Mouse (Mus musculus) 3T3-L1 (cell line): ENCODE data around the gene Mfsd4b4.
A peak's percentile ranks its signal among the peaks of the same experiment; 100 is the strongest.
"Not testable (repeated sequence)": the region's sequence is repeated elsewhere in the genome, so short reads cannot be mapped to it uniquely, and the experiment has no call there.

Experiments
- DNase-seq: peaks from one replicate; pipeline ENCODE4 v3.0.0-alpha.2; 2015; ENCODE audit warnings: low read depth, low spot score

The Mfsd4b4 gene

DNA sequence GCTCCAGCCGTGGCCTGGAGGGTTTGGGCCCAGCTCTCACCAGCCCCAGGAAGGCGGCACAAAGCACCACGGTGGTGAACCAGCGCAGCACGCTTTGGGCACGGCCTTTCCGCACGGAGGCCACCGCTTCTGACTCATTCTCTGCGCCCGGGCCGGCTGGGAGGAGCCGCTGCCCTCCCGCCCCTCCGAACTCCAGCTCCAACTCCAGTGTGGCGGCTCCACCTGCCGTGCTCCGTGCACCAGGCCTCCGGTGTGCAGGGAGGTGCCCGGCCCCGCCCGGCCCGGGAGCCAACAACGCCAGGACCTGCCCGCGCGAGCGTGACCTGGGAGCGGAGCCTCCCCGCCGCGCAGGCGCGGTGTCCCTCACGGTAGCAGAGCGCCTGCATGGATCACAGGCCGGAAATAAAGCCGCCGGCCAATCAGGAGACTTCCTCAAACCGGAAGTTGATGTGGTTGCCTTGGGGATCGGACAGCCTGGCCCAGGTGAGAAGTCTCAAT is at the start of gene Mfsd4b4:
TSS of gene Mfsd4b4 (minus strand) at position 365 of the 498 bp plus-strand sequence.
- DNase-seq, result peak; percentile 86

DNA sequence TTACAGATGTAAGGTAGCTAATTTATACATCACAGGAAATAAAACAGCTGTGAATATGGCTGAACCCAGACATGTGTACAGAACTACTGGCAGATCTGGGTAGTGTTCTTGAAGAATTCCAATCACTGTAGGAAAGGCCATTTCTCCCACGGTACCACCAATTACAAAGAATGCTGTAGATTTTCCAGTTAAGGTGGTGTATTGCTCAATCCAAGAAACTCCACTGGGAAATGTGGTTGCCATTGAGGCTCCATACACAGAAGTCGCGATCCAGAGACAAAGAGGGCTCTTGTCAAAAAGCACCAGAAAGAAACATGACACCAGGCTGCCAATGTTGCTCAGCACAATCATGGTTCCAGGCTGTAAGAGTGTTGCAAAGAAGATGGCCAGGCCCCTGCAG is 48.2 kb upstream of the Mfsd4b4 start:
- DNase-seq, result peak; percentile 53

DNA sequence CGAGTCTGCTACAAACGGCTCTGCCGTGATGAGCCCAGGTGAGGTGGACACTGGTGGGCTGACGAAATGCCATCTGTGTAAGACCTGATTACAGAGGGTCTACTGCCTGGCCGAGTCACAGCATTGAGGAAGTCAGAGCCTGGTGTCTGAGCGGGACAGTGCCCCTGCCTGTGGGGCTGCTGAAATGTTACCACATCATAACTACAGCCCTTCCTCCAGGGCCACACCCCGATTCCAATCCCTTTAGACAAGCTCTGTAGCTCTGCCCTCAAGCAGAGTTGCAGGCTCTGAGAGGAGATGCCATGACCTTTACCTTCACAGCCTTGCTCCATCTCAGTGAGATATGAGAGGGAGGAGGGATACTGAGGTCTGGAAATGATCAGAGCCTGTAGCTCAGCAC is 37.5 kb upstream of the Mfsd4b4 start:
- DNase-seq, result peak; percentile 47

DNA sequence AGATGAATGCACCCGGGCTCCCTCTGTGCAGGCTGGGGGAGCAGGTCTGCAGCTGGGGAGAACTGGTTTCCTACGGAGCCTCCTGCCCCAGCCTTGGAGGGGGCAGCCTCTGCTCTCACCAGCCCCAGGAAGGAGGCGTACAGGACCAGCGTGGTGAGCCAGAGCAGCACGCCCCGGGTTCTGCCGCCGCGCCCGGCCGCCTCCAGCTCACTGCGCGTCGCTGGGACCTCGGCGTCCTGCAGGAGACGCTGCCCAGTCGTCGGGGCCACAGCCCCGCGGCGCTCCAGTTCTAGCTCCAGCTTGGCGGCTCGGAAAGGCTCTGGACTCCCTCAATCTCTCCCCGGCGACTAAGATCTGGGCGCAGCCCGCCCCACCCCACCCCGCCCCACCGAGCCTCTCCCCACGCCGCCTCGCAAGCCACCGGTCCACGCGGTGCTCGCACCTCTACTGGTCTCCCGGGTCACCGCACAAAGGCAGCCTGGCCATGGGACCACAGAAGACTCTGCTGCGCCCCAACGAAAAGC is 27.6 kb upstream of the Mfsd4b4 start, which contains the start of gene Mfsd4b2:
TSS of gene Mfsd4b2 (minus strand) at position 308 of the 524 bp plus-strand sequence.
- no peak for DNase-seq

DNA sequence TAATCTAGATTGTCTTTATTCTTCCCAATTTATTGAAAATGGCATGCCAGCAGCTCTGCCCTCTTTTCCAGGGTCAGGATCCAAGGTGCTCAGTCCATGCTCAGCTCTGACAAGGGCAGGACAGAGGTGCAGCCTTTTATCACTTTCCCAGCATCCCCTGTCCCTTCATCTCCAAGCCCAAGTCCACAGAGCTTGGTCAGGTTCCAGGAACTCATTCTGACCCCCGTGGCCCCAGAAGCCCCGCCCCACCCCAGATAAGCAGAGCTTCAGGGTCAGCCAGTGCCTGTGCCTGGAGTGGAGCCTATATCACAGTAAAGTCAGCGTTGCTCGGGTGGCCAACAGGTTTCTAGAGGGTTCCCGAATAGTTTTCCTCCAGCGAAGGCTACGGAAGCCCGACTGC is 25.5 kb upstream of the Mfsd4b4 start:
- DNase-seq, result not testable (repeated sequence)

DNA sequence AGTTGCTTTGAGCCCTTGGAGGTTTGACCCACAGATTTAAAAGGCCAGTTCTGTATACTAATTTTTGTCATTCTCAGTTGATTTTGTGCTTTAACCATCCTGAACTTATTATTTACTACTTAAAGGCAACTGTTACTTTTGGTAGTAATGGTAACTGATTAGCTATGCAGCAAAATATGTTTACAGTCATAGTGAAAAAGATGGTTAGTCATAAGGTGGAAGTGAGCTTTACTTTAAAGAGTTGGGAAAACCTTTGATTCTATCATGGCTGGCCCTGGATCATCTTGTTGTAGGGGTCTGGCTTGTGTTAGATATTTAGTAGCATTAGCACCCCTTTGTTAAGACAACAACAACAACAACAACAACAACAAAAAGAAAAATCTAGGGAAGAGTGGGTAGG is 13.6 kb upstream of the Mfsd4b4 start:
- DNase-seq, result no peak

DNA sequence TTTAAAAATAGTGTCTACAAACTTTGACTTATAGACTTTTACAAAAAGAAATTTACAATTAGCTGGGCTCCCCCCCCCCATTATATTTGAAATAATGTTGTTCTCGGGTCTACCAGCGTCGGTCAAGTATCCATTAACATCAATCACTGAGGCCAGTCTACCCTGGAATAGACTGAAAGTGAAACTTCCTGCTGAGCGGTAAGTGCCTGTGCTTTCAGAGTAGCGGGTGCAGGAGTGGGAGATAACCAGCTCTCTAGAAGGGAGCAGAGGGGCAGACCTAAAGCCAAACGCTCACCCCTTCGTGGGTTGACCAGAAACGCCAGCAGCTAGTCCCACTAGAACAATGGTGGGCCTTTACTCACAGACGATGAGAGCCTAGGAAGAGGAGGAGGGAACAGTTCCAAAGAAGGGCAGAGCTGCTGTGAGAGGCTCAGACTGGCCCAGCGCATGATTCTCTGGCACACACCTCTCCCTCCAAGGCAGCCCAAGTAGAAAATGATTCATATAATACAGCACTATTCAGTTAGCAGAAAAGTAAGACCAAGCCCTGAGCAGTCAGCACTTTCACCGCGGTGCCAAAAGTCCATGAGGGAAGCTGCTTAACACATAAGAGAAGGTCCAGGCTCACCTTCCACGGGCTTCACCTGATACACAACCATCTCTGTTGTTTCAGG is 9.9 kb upstream of the Mfsd4b4 start:
- no peak for DNase-seq

DNA sequence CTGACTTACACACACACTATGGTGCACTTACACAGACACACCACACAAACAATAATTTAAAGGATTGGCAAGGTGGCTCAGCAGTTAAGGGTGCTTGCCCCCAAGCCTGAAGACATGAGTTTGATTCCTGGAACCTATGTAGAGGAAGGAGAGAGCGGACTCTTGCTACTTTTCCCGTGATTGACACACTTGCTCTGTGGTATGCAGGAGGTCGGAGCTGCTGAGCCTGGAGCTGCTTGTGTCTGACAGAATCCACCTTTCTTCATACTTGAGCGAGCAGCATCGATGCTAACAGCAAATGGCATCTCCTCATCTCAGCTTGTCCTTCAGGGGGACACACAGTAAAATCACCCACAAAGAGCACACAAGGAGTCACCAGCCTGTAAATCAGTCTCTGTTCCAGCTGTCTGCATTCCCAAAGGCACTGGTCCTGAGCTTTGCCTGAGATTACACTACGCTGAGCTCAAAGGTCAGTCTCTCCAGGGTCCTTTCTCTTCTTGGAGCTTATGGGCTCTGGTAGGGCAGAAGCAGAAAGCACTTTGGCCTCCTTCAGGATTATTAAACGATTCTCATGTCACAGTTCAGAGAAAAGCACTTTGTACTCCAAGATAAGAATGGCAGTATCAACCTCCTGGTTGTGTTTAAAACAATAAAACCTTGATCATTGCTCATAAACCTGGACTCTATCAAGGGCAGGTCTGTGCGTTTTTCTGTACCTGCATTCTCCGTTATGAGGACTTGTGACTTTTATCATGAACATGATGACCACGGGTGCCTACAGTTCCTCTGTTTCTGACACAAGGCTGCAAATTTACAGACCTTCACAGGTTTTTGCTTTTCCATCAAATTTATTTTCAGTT is 8.0 kb upstream of the Mfsd4b4 start:
- DNase-seq, result no peak

DNA sequence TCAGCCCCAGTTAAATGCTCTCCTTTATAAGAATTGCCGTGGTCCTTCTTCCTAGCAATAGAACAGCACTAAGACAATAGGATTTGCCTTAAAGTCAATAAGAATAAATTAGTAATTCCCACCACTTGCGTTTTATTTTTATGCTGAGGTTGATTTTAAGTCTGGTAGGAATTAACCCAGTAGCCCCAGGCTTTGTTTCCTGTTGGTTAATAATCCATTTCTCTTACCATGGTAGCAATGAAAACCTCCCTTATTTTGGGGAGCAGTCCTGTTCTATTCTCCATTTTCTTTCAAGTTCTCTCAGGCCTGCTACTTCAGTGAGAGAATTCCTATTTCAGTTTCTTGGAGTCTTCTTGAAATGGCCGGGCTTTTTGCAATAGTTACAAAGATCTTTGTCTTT is 5.2 kb upstream of the Mfsd4b4 start:
- no peak for DNase-seq

DNA sequence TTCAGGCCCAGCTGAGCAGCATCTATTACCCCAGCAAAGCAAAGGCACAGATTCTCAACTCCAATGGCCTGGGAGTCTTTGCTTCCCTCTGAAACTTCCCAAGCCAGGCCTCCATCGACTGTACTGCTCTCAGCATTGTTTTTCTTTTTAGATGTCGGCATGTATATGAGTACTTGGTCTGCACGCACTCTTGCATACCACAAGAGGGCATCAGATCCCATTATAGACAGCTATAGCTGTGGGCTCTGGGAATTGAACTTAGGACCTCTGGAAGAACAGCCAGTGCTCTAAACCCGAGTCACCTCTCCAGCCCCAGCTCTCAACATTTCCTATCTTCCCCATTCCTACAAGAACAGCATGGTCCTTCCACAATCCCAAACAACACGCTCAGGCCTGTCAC is 2.5 kb downstream of the Mfsd4b4 start:
- DNase-seq, result peak; percentile 9

DNA sequence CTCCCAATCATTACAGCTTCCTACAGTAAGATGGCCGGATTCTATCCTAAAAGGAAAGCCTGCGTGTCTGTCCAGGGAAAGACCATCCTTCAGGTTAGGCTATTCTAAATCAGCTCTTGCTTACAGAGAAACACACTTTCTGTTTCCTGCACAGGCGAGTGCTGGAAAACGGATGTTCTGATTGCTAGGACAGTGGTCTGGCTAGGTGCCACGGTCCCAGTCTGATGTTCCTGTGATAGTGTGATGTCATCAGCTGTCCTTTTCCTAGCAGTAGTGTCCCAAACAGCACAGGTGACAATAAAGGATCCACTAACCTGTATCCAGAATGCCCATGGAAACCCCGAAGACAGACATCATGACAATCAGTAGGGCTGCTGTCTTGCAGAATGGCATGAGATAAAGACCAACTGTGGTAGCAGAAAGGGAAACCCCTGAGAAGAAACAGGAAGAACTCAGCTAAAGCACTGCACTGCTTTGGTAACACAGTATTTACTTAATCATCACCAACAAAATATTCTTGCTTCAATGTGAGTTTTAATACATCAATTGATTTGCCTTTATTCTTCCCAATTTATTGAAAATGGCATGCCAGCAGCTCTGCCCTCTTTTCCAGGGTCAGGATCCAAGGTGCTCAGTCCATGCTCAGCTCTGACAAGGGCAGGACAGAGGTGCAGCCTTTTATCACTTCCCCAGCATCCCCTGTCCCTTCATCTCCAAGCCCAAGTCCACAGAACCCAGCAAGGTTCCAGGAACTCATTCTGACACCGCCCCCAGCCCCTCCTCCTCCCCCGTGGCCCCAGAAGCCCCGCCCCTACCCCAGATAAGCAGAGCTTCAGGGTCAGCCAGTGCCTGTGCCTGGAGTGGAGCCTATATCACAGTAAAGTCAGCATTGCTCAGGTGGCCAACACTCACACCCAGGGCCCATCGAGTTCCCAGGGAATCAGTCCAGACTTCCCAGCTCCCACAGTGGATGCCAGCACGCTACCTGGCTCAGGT is 5.0 kb downstream of the Mfsd4b4 start:
- DNase-seq, result no peak

DNA sequence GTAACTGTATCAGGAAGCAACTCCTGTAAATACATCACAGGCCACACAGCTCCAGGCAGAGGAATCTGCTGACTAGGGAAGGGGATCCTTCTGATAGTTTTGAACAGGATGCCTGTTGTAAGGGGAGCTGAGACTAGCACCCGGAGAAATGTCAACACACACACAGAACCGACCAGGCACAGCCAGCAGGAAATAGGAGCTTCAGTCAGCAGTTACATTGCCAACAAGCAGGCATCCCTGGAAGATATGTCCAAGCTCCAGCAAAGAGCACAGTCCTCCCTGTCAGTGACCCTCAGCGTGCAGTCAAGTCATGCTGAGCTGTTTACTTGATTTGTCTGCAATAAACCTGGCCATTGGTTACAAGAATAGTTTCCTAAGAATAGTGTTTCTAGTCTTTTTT is 10.4 kb downstream of the Mfsd4b4 start:
- DNase-seq, result no peak

DNA sequence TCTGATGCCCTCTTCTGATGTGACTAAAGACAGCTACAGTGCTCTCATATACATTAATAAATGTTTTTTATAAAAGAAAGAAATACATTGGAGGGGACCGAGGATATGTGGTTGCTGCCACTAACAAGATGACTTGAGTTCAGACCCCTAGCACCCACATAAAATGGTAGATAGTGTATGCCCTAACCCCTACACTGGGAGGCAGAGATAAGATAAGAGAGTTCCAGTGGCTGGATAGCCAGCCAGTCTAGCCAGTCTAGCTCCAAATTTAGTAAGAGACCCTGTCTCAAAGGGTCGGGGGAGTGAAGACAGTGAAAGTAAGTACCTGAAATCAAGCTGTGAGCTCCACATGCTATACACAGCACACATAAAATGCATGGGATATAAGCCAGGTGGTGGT is 33.5 kb downstream of the Mfsd4b4 start:
- DNase-seq, result no peak

DNA sequence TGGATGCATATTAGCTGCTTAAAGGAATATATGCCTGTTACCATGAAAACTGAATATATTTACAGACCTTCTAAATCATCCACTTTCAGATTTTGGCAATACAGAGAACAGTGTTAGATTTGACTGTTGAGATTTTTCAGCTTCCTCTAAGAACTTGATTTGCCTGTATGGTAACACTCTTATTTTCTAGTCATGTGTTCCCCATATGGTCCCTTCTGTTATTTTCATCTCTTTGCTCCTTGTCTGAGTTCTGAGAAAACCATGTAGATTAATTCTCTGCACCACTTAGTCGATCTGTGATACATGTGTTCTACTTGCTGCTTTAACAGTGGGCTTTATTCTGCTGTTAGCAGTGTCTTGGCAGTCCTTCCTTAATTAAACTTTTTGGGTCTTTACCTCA is 56.4 kb downstream of the Mfsd4b4 start:
- no peak for DNase-seq
